ENCODE assay signal across 10 mouse cellular contexts in genomic region chr9:46151704-46152040, GRCm38 (mm10).
A peak's percentile ranks its signal among the peaks of the same experiment; 100 is the strongest.
DNase-seq lines count a peak whose midpoint lies in the region; ATAC-seq lines count a peak whose summit lies in the region.
"Had no signal": no experiment of that assay in that cellular context is flagged by ENCODE, and none has a peak within 500 bp of the region (broad histone marks: within the 10 kb centered on the region; RNA-seq: fewer than 3 reads in every experiment).

No protein-coding gene starts in this region.

- H3K27me3 ChIP-seq in hindbrain, embryonic 10.5 days (ENCODE audit: insufficient read depth, poor library complexity, severe bottlenecking), result no peaks in the 10 kb centered on the region
- no peaks in the 10 kb centered on the region for H3K27me3 ChIP-seq in hindbrain, embryonic 11.5 days (ENCODE audit: control insufficient read depth, insufficient read depth, low read length)
- H3K27me3 ChIP-seq in embryonic facial prominence, embryonic 10.5 days (replicated peaks; ENCODE audit: low read depth, poor library complexity, severe bottlenecking), result no peaks in the 10 kb centered on the region
- no peaks in the 10 kb centered on the region for H3K27me3 ChIP-seq in limb, embryonic 10.5 days (ENCODE audit: low read depth, poor library complexity, severe bottlenecking)
- H3K27me3 ChIP-seq: midbrain, embryonic 13.5 days had no signal

- no peak overlapping the region for H3K4me2 ChIP-seq in hindbrain, embryonic 11.5 days (replicated peaks; ENCODE audit: low read depth, low read length)
- H3K4me2 ChIP-seq: midbrain, embryonic 13.5 days had no signal

- WGBS in hindbrain, embryonic 10.5 days, result 89% methylated on average over 6 of the region's 6 CpGs
- WGBS in hindbrain, embryonic 11.5 days, result 91% methylated on average over 6 of the region's 6 CpGs
- 88% methylated on average over 6 of the region's 6 CpGs for WGBS in embryonic facial prominence, embryonic 10.5 days
- WGBS in limb, embryonic 10.5 days, result 82% methylated on average over 6 of the region's 6 CpGs

- 0 out of 2 replicates have a peak overlapping the region, but pooled peaks have one; percentile 29 for H3K27ac ChIP-seq in hindbrain, embryonic 10.5 days
- no peak overlapping the region for H3K27ac ChIP-seq in hindbrain, embryonic 11.5 days (ENCODE audit: low read depth, low read length)
- peak overlapping the region; percentile 24; the same call in 1 of the 2 replicates for H3K27ac ChIP-seq in embryonic facial prominence, embryonic 10.5 days (replicated peaks)
- peak overlapping the region; percentile 31; the same call in 1 of the 2 replicates for H3K27ac ChIP-seq in limb, embryonic 10.5 days
- H3K27ac ChIP-seq: midbrain, embryonic 13.5 days had no signal

- DNase-seq in hindbrain, embryonic 10.5 days (ENCODE audit: low spot score), result no peak
- DNase-seq in hindbrain, embryonic 11.5 days (ENCODE audit: low spot score), result no peak
- peak; percentile 39 for DNase-seq in CD4-positive helper T cell, adult 2 months (ENCODE audit: low read depth, low spot score)
- DNase-seq in embryonic facial prominence, embryonic 10.5 days (ENCODE audit: low spot score), result no peak
- DNase-seq in limb, embryonic 10.5 days (ENCODE audit: low spot score), result no peak
- DNase-seq in right cerebral cortex, postnatal 25 days, result no peak
- DNase-seq in left cerebral cortex, postnatal 14 days (ENCODE audit: low spot score in 2 of 2), result no peak
- no peak for DNase-seq in cerebellum, adult 9-11 months

- peaks cover 26% of the 10 kb centered on the region for H3K4me1 ChIP-seq in hindbrain, embryonic 10.5 days (replicated peaks)
- H3K4me1 ChIP-seq in hindbrain, embryonic 11.5 days (replicated peaks; ENCODE audit: control insufficient read depth, insufficient read depth, low read length), result 0 out of 2 replicates have a peak, but pooled peaks cover 1% of the 10 kb centered on the region
- peaks cover 44% of the 10 kb centered on the region for H3K4me1 ChIP-seq in embryonic facial prominence, embryonic 10.5 days
- H3K4me1 ChIP-seq in limb, embryonic 10.5 days, result peaks cover 34% of the 10 kb centered on the region

- no peaks in the 10 kb centered on the region for H3K9me3 ChIP-seq in hindbrain, embryonic 10.5 days
- H3K9me3 ChIP-seq in hindbrain, embryonic 11.5 days (ENCODE audit: control insufficient read depth, low read length), result no peaks in the 10 kb centered on the region
- H3K9me3 ChIP-seq in embryonic facial prominence, embryonic 10.5 days, result no peaks in the 10 kb centered on the region
- no peaks in the 10 kb centered on the region for H3K9me3 ChIP-seq in limb, embryonic 10.5 days (replicated peaks)
- H3K9me3 ChIP-seq: G1E; midbrain, embryonic 13.5 days had no signal

- no peak for ATAC-seq in hindbrain, embryonic 11.5 days (ENCODE audit: low FRiP score)
- ATAC-seq: midbrain, embryonic 13.5 days had no signal

- 0 out of 2 replicates have a peak, but pooled peaks cover 4% of the 10 kb centered on the region for H3K36me3 ChIP-seq in hindbrain, embryonic 10.5 days
- H3K36me3 ChIP-seq in hindbrain, embryonic 11.5 days (ENCODE audit: control insufficient read depth, insufficient read depth, low read length), result no peaks in the 10 kb centered on the region
- peaks cover 3% of the 10 kb centered on the region; the same call in 1 of the 2 replicates for H3K36me3 ChIP-seq in embryonic facial prominence, embryonic 10.5 days (replicated peaks)
- peaks cover 5% of the 10 kb centered on the region for H3K36me3 ChIP-seq in limb, embryonic 10.5 days

- H3K9ac ChIP-seq in hindbrain, embryonic 11.5 days (ENCODE audit: low read depth, low read length), result no peak overlapping the region
- H3K9ac ChIP-seq: midbrain, embryonic 13.5 days had no signal

- intact Hi-C loops in left cerebral cortex, postnatal 14 days (cut with DNase I), result no loop called here

- H3K4me3 ChIP-seq in hindbrain, embryonic 10.5 days, result no peak overlapping the region
- H3K4me3 ChIP-seq in hindbrain, embryonic 11.5 days (ENCODE audit: low read depth, low read length), result no peak overlapping the region
- no peak overlapping the region for H3K4me3 ChIP-seq in embryonic facial prominence, embryonic 10.5 days
- no peak overlapping the region for H3K4me3 ChIP-seq in limb, embryonic 10.5 days
- H3K4me3 ChIP-seq: midbrain, embryonic 13.5 days had no signal
